Mouse (Mus musculus) ES-Bruce4 (cell line): ENCODE measurements around the gene Ralb. TPM values are rescaled to one million over a fixed set of nuclear protein-coding genes. Genes with fewer than 3 reads are reported as not detected.

ENCODE experiments used
- H3K27ac ChIP-seq: 2 replicates; pipeline ENCODE4 v1.5.1; 2012; ENCODE audit warnings: low read length, inconsistent platforms; ENCODE audit not compliant: insufficient read depth
- H3K27me3 ChIP-seq: 2 replicates; pipeline ENCODE4 v1.6.1; 2012; ENCODE audit warnings: mild to moderate bottlenecking, low read length, inconsistent platforms; ENCODE audit not compliant: control insufficient read depth, poor library complexity, insufficient read depth, severe bottlenecking
- H3K36me3 ChIP-seq: 2 replicates; pipeline ENCODE4 v1.6.1; 2012; ENCODE audit warnings: inconsistent platforms, mild to moderate bottlenecking, low read length, moderate library complexity; ENCODE audit not compliant: control insufficient read depth, poor library complexity, insufficient read depth, severe bottlenecking
- H3K4me1 ChIP-seq: one replicate; pipeline ENCODE4 v1.8.1; 2011; ENCODE audit warnings: low read length; ENCODE audit not compliant: control insufficient read depth, insufficient read depth
- H3K4me3 ChIP-seq: 2 replicates; pipeline ENCODE4 v1.5.1; 2011; ENCODE audit warnings: low read depth, mild to moderate bottlenecking, low read length
- H3K9ac ChIP-seq: 2 replicates; pipeline ENCODE4 v1.6.1; 2012; ENCODE audit warnings: low read depth, mild to moderate bottlenecking, inconsistent platforms; ENCODE audit not compliant: poor library complexity, severe bottlenecking
- H3K9me3 ChIP-seq: replicated peaks from 2 replicates; pipeline ENCODE4 v1.6.1; 2012; ENCODE audit warnings: mild to moderate bottlenecking, low read length, inconsistent platforms; ENCODE audit not compliant: control insufficient read depth, poor library complexity, insufficient read depth, severe bottlenecking
- CTCF ChIP-seq: IDR thresholded peaks from one replicate; pipeline ENCODE4 v1.8.1; 2011; ENCODE audit warnings: low read depth, low read length
- EP300 ChIP-seq: IDR thresholded peaks from 2 replicates; pipeline ENCODE4 v1.6.1; 2011; ENCODE audit warnings: low read depth, low read length; ENCODE audit not compliant: insufficient read depth
- POLR2A ChIP-seq: IDR thresholded peaks from one replicate; pipeline ENCODE4 v1.8.1; 2011; ENCODE audit warnings: low read length; ENCODE audit not compliant: insufficient read depth
- polyA plus RNA-seq: library from polyadenylated mRNA; stranded (reverse); fragments of >200 nt; gene quantifications from 2 replicates; pipeline ENCODE4 v1.2.4, GENCODE M21; 2011; ENCODE audit warnings: low read depth; ENCODE audit not compliant: missing spikeins, insufficient read depth, insufficient read length

Ralb gene
- polyA plus RNA-seq, 1 experiment = 54.8 TPM

GRCm38 (mm10) chr1:119443591-119444350, 60.8 kb downstream of the Ralb start:
- Histone ChIP-seq H3K4me3 (peak overlapping the region; percentile 51), H3K36me3 (no peaks in the 10 kb centered on the region), H3K9ac (no peak overlapping the region), H3K9me3 (no peaks in the 10 kb centered on the region), H3K27me3 (no peaks in the 10 kb centered on the region), H3K27ac (no peak overlapping the region), H3K4me1 (peaks cover 3% of the 10 kb centered on the region)
- TF ChIP-seq CTCF (peak; percentile 60), POLR2A (no peak), EP300 (no peak)

- H3K4me1 ChIP-seq = peaks cover 3% of the 10 kb centered on the region
- H3K36me3 ChIP-seq = no peaks in the 10 kb centered on the region
- peak overlapping the region; percentile 46; the same call in 1 of the 2 replicates for H3K27ac ChIP-seq
- no peaks in the 10 kb centered on the region for H3K9me3 ChIP-seq
- H3K27me3 ChIP-seq = no peaks in the 10 kb centered on the region
- no peak overlapping the region for H3K4me3 ChIP-seq
- TF ChIP-seq POLR2A = no peak
- peak; percentile 67; the same call in 1 of the 2 replicates for TF ChIP-seq EP300
- H3K9ac ChIP-seq = no peak overlapping the region
Measured at GRCm38 (mm10) chr1:119442901-119443300, 61.7 kb downstream of the Ralb start.

GRCm38 (mm10) chr1:119438105-119438637, 66.4 kb downstream of the Ralb start:
- H3K4me3 ChIP-seq = no peak overlapping the region
- H3K27me3 ChIP-seq = no peaks in the 10 kb centered on the region
- H3K27ac ChIP-seq = no peak overlapping the region
- H3K4me1 ChIP-seq = no peaks in the 10 kb centered on the region
- TF ChIP-seq POLR2A (no peak), EP300 (no peak), CTCF (no peak)
- H3K36me3 ChIP-seq = no peaks in the 10 kb centered on the region
- H3K9ac ChIP-seq = no peak overlapping the region
- H3K9me3 ChIP-seq = no peaks in the 10 kb centered on the region

- no peaks in the 10 kb centered on the region for H3K36me3 ChIP-seq
- TF ChIP-seq EP300 = no peak
- no peak for TF ChIP-seq CTCF
- no peak for TF ChIP-seq POLR2A
- no peak overlapping the region for H3K27ac ChIP-seq
- H3K27me3 ChIP-seq = no peaks in the 10 kb centered on the region
- no peak overlapping the region for H3K9ac ChIP-seq
- H3K9me3 ChIP-seq = no peaks in the 10 kb centered on the region
- no peak overlapping the region for H3K4me3 ChIP-seq
- no peaks in the 10 kb centered on the region for H3K4me1 ChIP-seq
Measured at GRCm38 (mm10) chr1:119437401-119437800, 67.2 kb downstream of the Ralb start.

DNA sequence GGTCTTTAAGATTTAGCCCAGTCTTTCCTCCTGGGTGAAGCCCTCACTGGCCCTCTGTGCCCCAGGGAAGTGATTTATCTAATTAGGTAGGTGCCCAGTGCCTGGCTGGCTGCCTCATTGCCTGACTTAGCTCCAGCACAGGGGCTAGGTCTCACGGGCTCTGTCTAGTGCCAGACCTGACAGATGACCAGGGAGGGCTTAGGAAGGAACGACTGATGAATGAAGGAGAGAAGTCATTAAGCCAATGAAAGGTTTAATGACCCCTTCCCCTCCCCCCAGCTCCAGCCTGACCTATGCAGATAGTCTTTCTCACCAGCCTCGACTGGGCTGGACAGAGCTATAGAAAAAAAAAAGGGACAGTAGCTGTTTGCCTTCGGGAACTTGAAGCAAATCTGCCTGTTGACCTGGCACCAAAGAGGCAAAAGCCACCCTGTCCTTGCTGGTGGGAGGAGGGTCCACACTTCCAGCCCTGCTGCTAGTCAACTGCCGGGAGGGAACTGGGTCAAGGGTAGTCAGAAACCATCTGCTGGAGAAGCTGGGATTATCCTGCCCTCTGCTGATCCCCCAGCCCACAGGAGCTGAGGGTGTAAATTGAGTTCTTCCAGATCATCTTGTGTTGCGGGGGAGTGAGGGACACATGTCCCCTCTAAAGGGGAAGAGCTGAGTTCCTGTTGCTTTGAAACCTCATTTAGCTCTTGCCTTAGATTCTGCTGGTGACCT, 80.3 kb downstream of the Ralb start:
- H3K9me3 ChIP-seq = no peaks in the 10 kb centered on the region
- H3K36me3 ChIP-seq = no peaks in the 10 kb centered on the region
- no peaks in the 10 kb centered on the region for H3K27me3 ChIP-seq
- no peaks in the 10 kb centered on the region for H3K4me1 ChIP-seq
- no peak overlapping the region for H3K4me3 ChIP-seq
- TF ChIP-seq CTCF (peak; percentile 2), EP300 (no peak)
- no peak overlapping the region for H3K9ac ChIP-seq
- peak overlapping the region; percentile 12; the same call in 1 of the 2 replicates for H3K27ac ChIP-seq
